Mouse (Mus musculus): ENCODE measurements around the gene D10Wsu102e. TPM values are rescaled to one million over a fixed set of nuclear protein-coding genes. Genes with fewer than 3 reads are reported as not detected.
"Not testable (repeated sequence)": the region's sequence is repeated elsewhere in the genome, so short reads cannot be mapped to it uniquely, and the experiment has no call there.

Gene D10Wsu102e
- polyA plus RNA-seq, 1 experiment from 2014 or later: 0.80 TPM

DNA sequence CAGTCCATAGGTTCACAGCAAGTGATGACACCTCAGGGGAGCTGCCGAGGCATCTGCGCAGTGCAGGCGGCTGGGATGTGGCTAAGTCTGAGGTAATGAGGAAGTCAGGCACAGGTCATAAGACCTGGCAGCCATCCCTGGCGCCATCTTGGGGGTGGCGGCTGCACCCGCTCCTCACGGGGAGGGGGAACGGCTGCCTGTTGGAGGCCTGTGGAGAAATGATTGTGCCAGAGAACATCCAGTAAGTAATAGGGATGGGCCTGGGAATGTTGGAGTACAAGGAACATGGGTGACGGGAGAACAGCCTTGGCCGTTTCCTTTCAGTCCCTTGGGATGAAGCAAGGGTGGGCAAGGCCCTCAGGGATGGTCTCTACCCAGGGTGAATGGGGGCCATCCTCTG, 47.1 kb downstream of the D10Wsu102e start:
- H3K4me2 ChIP-seq: no peak overlapping the region
- no peak for ATAC-seq (ENCODE audit: low FRiP score, low read depth)
- no peak overlapping the region for H3K9ac ChIP-seq
- H3K9me3 ChIP-seq: 0 out of 2 replicates have a peak, but pooled peaks cover 3% of the 10 kb centered on the region
- WGBS: 99% methylated on average over 10 of the region's 10 CpGs
- H3K27me3 ChIP-seq: no peaks in the 10 kb centered on the region
- no peak overlapping the region for H3K27ac ChIP-seq (replicated peaks)
- H3K4me3 ChIP-seq: no peak overlapping the region
- no peaks in the 10 kb centered on the region for H3K4me1 ChIP-seq (replicated peaks)
- peaks cover 26% of the 10 kb centered on the region; the same call in 1 of the 2 replicates for H3K36me3 ChIP-seq

DNA sequence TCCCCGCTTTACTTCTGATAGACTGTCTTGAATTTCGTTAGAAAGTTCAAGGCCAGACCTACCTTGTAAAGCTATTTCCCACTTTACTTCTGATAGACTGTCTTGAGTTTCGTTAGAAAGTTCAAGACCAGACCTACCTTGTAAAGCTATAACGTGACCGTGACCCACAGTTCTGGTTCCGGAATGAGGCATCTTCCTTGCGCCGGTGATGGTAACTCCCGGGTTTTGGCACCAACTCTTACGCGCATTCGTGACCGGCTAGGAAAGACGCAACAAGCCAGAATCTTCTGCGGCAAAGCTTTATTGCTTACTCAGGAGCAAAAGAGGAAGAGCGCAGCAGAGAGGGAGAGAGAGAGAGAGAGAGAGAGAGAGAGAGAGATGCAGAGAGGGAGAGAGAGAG, 58.4 kb downstream of the D10Wsu102e start:
- WGBS: 95% methylated on average over 16 of the region's 16 CpGs
- not testable (repeated sequence) for H3K27me3 ChIP-seq

DNA sequence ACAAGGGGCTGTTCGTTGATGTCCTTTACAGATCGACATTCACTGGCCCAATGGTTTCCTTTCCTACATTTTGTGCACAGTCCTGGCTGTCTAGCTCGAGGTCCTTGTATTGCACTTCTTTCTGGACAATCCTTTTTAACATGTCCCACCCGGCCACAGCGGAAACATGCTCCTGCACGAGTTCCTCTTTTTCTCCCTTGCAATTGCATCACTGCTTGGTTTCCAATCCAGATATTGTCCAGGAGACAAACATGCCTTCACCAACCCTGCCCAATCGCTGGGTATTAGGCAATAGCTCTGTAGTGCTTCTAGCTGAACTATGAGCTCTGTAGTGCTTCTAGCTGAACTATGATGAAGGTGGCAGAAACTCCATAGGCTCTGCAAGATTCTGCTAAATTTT, 88.6 kb downstream of the D10Wsu102e start:
- H3K27me3 ChIP-seq: no peaks in the 10 kb centered on the region
- H3K27ac ChIP-seq (replicated peaks): no peak overlapping the region
- H3K4me2 ChIP-seq: no peak overlapping the region
- no peaks in the 10 kb centered on the region for H3K4me1 ChIP-seq (replicated peaks)
- no peak overlapping the region for H3K9ac ChIP-seq
- peaks cover 15% of the 10 kb centered on the region for H3K36me3 ChIP-seq
- ATAC-seq (ENCODE audit: low FRiP score, low read depth): no peak
- 97% methylated on average over 7 of the region's 7 CpGs for WGBS
- H3K4me3 ChIP-seq: no peak overlapping the region
- H3K9me3 ChIP-seq: peaks cover 23% of the 10 kb centered on the region

More for the DNA sequence above, 58.4 kb downstream of the D10Wsu102e start:
- not testable (repeated sequence) for H3K9me3 ChIP-seq; H3K27ac ChIP-seq (replicated peaks); H3K4me1 ChIP-seq (replicated peaks); H3K4me2 ChIP-seq; ATAC-seq (ENCODE audit: low FRiP score, low read depth); H3K4me3 ChIP-seq; H3K9ac ChIP-seq
- peaks cover 23% of the 10 kb centered on the region for H3K36me3 ChIP-seq

DNA sequence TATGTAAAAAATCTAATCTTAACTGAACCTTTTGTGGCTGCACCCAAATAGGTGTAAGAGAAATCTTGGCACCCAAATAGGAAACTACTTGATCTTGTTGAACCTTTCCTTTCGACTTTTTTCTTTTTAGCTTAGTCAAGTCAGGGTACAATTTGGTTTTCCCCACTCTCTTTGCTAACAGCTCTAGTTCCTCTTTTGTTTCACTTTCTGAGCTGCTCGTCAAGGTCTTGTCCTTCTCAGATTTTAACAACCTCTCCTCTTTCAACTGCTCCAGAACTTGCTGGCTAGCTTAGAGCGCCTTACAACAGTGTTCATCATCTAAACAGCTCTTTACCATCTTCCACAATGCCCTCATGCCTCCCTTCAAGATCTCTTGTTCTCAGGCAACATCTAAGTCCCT, 97.5 kb downstream of the D10Wsu102e start:
- Histone ChIP-seq H3K27me3 (no peaks in the 10 kb centered on the region), H3K27ac (replicated peaks) (no peak overlapping the region), H3K9ac (no peak overlapping the region), H3K4me1 (replicated peaks) (no peaks in the 10 kb centered on the region), H3K36me3 (peaks cover 22% of the 10 kb centered on the region), H3K4me2 (no peak overlapping the region), H3K4me3 (no peak overlapping the region), H3K9me3 (peaks cover 32% of the 10 kb centered on the region)
- ATAC-seq (ENCODE audit: low FRiP score, low read depth): no peak
- 91% methylated on average over 3 of the region's 3 CpGs for WGBS

DNA sequence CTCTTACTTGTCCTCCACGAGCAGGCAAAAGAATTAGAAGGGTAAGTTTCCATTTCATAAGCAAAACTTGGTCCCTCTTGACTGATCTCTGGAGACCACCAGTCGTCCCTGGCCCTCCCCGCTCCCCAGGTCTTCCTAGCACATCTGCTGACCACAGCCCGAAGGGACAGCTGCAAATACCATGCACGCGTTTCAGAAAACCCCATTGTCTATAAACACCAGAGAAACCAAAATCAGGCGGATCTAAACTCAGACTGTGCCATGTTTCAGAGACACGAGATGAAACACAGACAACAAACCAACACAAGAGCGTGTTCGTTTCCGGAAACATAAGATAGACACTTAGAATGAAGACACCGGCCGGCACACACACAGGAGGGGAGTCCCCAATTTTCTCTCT, 115.2 kb downstream of the D10Wsu102e start:
- 0 out of 2 replicates have a peak, but pooled peaks cover 5% of the 10 kb centered on the region for H3K9me3 ChIP-seq
- no peaks in the 10 kb centered on the region for H3K27me3 ChIP-seq
- WGBS: 98% methylated on average over 13 of the region's 13 CpGs
- no peaks in the 10 kb centered on the region for H3K4me1 ChIP-seq (replicated peaks)
- H3K4me3 ChIP-seq: no peak overlapping the region
- H3K9ac ChIP-seq: no peak overlapping the region
- no peak overlapping the region for H3K27ac ChIP-seq (replicated peaks)
- ATAC-seq (ENCODE audit: low FRiP score, low read depth): no peak
- no peaks in the 10 kb centered on the region for H3K36me3 ChIP-seq
- H3K4me2 ChIP-seq: no peak overlapping the region

DNA sequence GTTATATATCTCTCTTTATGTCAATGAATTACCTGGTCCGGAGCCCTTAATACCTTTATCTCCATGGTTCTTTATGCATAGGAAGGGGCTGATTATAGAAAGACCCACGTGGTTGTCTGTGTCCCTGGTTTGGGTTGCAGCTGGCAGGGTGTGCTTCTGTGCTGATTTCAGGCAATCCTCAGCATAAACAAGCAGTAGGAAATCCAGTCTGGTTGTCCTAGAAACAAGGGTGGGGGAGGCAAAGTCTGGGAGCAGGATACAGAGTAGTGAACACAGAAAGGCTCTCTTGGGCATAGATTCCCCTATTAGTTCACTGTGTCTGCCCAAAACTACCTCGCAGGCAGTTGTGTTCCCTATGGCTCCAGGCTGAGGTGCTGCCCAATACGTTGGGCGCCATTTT, 117.3 kb downstream of the D10Wsu102e start:
- no peak overlapping the region for H3K27ac ChIP-seq (replicated peaks)
- WGBS: 83% methylated on average over 5 of the region's 5 CpGs
- H3K27me3 ChIP-seq: no peaks in the 10 kb centered on the region
- no peak for ATAC-seq (ENCODE audit: low FRiP score, low read depth)
- H3K4me3 ChIP-seq: no peak overlapping the region
- H3K4me2 ChIP-seq: no peak overlapping the region
- no peaks in the 10 kb centered on the region for H3K36me3 ChIP-seq
- 0 out of 2 replicates have a peak, but pooled peaks cover 5% of the 10 kb centered on the region for H3K9me3 ChIP-seq
- no peaks in the 10 kb centered on the region for H3K4me1 ChIP-seq (replicated peaks)
- H3K9ac ChIP-seq: no peak overlapping the region

DNA sequence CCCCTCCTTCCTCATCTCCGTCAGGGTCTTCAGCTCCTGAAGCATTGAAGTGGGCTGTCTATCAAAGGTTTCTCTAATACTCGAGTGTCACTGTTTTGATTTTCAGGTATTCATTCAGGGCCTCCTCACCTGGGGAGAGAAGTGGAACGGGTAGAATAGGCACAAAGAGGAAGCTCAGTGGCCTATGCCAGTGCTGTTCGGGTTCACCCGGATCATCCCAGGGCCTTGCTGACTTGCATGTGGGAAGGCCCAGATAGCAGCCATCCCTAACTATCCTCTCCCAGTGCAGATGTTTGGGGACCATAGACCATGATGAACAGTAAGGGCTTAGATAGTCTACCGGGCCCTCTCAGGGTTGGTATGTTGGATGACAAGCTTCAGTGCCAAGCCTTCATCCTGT, 130.5 kb downstream of the D10Wsu102e start:
- 94% methylated on average over 6 of the region's 6 CpGs for WGBS
- H3K9me3 ChIP-seq: no peaks in the 10 kb centered on the region
- no peak overlapping the region for H3K4me3 ChIP-seq
- H3K27ac ChIP-seq (replicated peaks): no peak overlapping the region
- H3K36me3 ChIP-seq: peaks cover 59% of the 10 kb centered on the region
- H3K4me1 ChIP-seq (replicated peaks): no peaks in the 10 kb centered on the region
- ATAC-seq (ENCODE audit: low FRiP score, low read depth): no peak
- H3K4me2 ChIP-seq: no peak overlapping the region
- H3K27me3 ChIP-seq: no peaks in the 10 kb centered on the region
- no peak overlapping the region for H3K9ac ChIP-seq

DNA sequence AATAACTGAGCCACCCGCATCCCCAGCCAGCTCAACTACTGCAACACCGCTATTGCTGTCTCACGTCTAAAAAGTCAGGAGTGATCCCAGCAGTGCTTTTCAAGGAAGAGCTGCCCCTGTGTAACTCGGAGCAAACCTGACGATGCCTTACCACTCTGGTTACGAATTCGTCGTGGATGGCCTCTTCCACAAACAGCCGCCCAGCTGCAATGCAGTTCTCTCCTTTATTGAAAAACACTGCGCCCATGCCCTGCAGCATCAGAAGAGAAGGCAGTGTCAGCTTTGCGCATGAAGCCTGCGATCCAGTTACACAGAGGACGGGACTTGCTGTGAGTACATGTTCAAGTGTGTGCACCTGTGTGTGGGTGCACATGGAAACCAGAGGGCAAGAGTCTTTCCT, 137.3 kb downstream of the D10Wsu102e start:
- Histone ChIP-seq H3K4me2 (no peak overlapping the region), H3K4me3 (no peak overlapping the region), H3K9ac (no peak overlapping the region), H3K27ac (replicated peaks) (no peak overlapping the region), H3K27me3 (no peaks in the 10 kb centered on the region), H3K4me1 (replicated peaks) (no peaks in the 10 kb centered on the region), H3K9me3 (no peaks in the 10 kb centered on the region), H3K36me3 (peaks cover 33% of the 10 kb centered on the region)
- 87% methylated on average over 13 of the region's 13 CpGs for WGBS
- ATAC-seq (ENCODE audit: low FRiP score, low read depth): no peak

DNA sequence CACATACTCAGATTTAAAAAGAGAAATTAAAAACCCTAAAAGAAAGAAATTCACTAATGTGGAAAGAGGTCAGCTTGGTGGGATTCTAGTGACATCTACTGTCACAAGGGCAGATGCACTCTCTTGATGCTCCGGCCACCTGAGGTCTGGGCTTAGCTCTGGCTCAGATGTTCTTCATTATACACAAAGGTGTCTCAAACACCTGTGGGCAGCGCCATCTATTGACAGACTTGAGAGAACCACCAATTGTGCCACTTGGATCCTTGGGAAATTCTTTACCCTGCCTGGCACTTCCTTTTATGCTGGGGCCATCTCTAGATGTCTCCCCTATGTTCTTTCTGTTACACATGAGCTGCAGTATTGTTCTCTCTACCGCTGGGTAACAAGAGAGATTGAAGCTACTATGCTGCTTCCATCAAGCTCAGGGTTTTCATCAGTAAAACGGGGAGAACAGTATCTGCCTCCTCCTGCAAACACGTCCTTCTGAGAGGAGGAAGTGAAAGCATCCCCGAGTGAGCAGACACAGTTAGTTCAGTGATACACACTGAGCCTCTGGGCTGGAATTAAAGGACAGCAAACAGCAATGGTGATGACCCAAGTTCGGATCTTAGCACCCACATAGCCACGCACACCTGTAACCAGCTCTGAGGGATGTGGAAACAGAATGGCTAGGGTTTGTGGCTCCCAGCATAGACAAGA, 149.1 kb downstream of the D10Wsu102e start:
- Histone ChIP-seq H3K27ac (replicated peaks) (no peak overlapping the region), H3K9ac (no peak overlapping the region), H3K36me3 (peaks cover 55% of the 10 kb centered on the region), H3K4me3 (no peak overlapping the region), H3K9me3 (no peaks in the 10 kb centered on the region), H3K4me2 (no peak overlapping the region), H3K4me1 (replicated peaks) (no peaks in the 10 kb centered on the region), H3K27me3 (no peaks in the 10 kb centered on the region)
- ATAC-seq (ENCODE audit: low FRiP score, low read depth): no peak
- 67% methylated on average over 8 of the region's 8 CpGs for WGBS

DNA sequence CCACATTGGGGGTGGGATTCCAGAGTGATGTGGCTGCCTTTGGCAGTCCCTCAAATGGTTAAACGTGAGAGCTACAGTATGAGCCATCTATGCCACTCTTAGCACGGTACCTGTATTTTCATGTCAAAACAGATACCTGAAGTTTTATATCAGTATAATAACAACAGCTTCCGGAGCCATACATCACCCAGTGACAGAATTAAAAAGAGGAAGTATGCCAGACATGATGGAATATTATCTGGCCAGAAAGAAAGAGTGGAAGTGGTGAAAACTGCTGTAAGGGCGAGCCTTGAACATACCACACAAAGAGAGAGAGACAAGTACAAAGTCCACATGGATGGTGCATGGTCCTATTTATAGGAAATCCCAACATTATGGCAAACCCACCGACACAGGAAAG, 151.3 kb downstream of the D10Wsu102e start:
- H3K9ac ChIP-seq: no peak overlapping the region
- H3K9me3 ChIP-seq: no peaks in the 10 kb centered on the region
- H3K4me3 ChIP-seq: no peak overlapping the region
- no peak overlapping the region for H3K4me2 ChIP-seq
- WGBS: 82% methylated on average over 5 of the region's 5 CpGs
- no peaks in the 10 kb centered on the region for H3K4me1 ChIP-seq (replicated peaks)
- H3K27me3 ChIP-seq: no peaks in the 10 kb centered on the region
- no peak overlapping the region for H3K27ac ChIP-seq (replicated peaks)
- H3K36me3 ChIP-seq: peaks cover 49% of the 10 kb centered on the region
- ATAC-seq (ENCODE audit: low FRiP score, low read depth): no peak

DNA sequence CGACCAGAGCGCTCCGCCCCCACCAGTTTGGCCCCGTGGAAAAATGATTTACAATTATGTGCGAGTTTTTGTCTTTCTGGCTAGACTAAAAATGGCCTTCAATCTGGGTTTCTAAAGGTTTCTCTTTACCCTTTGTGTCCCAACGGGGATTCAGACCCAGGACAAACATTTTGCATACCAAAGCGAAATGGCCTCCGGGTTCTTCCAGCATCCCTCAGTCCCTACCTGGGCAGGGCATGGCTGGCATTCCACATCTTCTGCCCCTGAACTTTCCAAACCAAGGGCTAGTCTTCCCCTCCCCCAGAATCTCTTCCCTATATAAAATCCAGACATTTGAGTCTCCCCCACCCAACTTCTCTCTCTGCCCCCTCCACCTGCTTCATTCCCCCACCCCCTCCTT, 153.7 kb downstream of the D10Wsu102e start:
- Histone ChIP-seq H3K36me3 (peaks cover 40% of the 10 kb centered on the region), H3K4me3 (no peak overlapping the region), H3K27ac (replicated peaks) (no peak overlapping the region), H3K9ac (no peak overlapping the region), H3K9me3 (no peaks in the 10 kb centered on the region), H3K4me1 (replicated peaks) (no peaks in the 10 kb centered on the region), H3K4me2 (no peak overlapping the region), H3K27me3 (no peaks in the 10 kb centered on the region)
- 82% methylated on average over 8 of the region's 8 CpGs for WGBS
- no peak for ATAC-seq (ENCODE audit: low FRiP score, low read depth)

DNA sequence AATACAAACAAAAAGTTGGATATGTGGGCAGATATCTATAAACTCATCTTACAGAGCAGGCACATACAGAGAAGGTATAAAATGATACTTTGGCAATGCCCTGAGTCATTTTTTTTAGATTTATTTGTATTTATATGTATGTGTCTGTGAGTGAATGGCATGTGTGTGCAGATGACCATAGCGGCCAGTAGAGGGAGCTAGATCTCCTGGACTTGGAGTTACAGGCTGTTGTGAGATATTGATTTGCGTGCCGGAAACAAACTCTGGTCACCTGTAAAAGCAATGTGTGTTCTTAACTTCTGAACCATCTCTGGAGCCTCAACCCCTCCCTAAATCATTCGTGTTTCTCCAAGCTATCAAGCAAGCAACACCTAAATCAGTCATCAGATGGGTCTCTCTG, 161.0 kb downstream of the D10Wsu102e start:
- H3K36me3 ChIP-seq: peaks cover 41% of the 10 kb centered on the region
- H3K27ac ChIP-seq (replicated peaks): no peak overlapping the region
- H3K9ac ChIP-seq: no peak overlapping the region
- no peak overlapping the region for H3K4me2 ChIP-seq
- no peaks in the 10 kb centered on the region for H3K27me3 ChIP-seq
- 78% methylated on average over 4 of the region's 4 CpGs for WGBS
- H3K4me1 ChIP-seq (replicated peaks): no peaks in the 10 kb centered on the region
- no peaks in the 10 kb centered on the region for H3K9me3 ChIP-seq
- no peak overlapping the region for H3K4me3 ChIP-seq
- no peak for ATAC-seq (ENCODE audit: low FRiP score, low read depth)

DNA sequence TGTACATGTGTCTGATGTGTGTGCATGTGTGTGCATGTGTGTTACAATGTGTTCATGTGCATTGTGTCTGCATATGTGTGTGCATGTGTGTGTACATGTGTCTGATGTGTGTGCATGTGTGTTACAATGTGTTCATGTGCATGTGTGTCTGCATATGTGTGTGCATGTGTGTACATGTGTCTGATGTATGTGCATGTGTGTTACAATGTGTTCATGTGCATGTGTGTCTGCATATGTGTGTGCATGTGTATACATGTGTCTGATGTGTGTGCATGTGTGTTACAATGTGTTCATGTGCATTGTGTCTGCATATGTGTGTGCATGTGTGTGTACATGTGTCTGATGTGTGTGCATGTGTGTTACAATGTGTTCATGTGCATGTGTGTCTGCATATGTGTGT, 164.2 kb downstream of the D10Wsu102e start:
- ATAC-seq (ENCODE audit: low FRiP score, low read depth): not testable (repeated sequence)

More for the DNA sequence above, 164.2 kb downstream of the D10Wsu102e start:
- peaks cover 45% of the 10 kb centered on the region for H3K36me3 ChIP-seq
- H3K4me2 ChIP-seq; H3K27ac ChIP-seq (replicated peaks); H3K9me3 ChIP-seq; H3K27me3 ChIP-seq; H3K9ac ChIP-seq; H3K4me3 ChIP-seq; H3K4me1 ChIP-seq (replicated peaks): not testable (repeated sequence)
